Mouse (Mus musculus) cerebellum, postnatal 25 days (tissue): ENCODE measurements around the gene Gm10577.

Experiments
- DNase-seq, 2 experiments: peaks; one replicate each; pipeline ENCODE4 v3.0.0; 2021; ENCODE audit warnings: mixed read lengths in 2 of 2

Gm10577 gene

DNA sequence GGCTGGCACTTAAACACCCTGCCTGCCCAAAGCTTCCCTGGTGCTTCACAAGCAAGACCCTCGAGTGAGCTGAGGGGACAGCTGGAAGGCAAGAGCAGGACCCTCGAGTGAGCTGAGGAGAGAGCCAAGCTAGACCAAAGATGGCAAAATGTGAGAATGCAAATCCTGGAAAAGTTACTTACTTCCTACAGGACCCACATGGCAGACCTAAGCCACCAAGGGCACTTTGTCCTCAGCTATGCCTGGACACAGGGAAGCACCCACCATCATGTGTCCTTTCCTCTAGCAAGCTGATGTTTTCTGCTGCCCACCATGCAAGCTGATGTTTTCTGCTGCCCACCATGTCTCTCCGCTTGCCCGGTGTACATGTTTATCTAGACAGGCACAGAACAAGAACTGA is at the start of gene Gm10577:
TSS of gene Gm10577 (minus strand) at position 101 of the 400 bp plus-strand sequence.
- no peak for DNase-seq

DNA sequence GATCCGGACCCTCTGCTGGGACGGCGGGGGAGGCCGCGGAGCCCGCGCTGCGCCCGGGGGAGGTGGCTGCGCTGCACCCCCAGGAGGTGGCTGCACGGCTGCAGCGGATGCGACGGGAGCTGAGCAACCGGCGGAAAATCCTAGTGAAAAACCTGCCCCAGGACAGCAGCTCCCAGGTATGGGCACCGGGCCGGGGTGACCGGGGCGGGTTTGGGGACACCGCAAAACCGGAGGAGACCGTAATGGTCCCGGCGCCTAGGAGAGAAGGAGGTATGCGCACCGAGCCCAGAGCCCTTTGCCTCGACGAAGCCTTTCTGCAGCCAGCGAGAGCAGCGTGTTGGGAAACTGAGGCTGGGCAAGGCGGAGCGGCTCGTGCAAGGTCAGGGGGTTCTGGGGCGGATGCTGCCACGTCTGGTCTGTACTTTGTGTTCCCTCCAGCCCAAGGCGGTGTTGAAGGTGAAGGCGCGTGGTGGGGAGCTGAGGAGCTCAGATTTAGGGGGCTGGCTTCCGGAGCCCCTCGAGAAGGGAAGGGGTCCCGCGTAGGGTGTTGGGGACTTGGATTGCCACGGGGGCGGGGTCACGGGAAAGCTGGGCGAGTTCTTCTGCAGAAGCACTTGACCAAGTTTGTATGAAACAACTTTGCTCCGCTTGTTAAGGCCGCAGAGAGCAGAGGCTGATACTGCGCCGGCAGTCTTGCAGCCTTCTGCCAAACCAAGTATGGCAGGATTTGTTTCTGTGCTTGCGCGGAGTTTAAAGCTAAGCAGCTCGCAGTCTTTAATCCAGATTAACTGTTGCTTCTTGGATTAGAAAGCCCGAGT is 48.9 kb upstream of the Gm10577 start:
- DNase-seq: peak in 1 of 2 experiments; percentile 50

DNA sequence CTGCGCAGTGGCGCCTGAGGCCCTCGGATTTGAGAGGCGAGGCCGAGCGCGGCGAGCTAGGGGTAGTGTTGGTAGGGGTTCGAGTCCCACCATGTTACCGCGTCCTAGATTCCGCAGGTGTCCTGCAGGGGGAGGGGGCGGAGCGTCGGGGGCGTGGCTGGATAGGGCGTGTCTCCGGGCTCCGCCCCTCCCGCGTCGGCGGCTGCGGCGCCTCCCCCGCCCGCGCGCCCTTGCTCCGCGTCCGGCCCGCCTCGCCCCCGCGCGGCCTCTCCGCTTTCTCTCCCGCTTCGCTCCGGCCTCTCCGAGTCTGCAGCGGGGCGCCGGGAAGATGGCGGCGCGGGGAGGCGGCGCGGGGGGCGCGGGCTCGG is 48.3 kb upstream of the Gm10577 start, which contains the start of gene Raver2:
TSS of gene Raver2 (plus strand) at position 198 of the 368 bp plus-strand sequence.
- DNase-seq: peak; percentile 68 to 85

DNA sequence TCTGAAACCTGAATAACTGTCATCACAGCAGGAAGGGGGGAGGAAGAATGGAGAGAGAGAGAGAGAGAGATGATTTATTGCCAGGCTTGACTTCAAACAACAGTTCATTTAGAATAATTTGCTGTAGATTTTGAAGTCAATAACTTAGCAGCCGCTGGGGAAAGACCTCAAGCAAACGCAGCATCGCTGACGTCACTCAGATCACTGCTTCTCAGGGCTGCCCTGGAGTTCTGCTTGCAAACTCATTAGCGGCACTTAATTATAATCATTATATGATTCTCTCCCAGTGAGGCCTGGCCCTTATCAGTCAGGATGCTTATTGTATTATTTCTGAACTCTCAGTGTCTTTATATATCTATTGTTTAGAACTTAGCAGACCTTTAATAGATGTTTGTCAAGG is 45.9 kb upstream of the Gm10577 start:
- DNase-seq: no peak

DNA sequence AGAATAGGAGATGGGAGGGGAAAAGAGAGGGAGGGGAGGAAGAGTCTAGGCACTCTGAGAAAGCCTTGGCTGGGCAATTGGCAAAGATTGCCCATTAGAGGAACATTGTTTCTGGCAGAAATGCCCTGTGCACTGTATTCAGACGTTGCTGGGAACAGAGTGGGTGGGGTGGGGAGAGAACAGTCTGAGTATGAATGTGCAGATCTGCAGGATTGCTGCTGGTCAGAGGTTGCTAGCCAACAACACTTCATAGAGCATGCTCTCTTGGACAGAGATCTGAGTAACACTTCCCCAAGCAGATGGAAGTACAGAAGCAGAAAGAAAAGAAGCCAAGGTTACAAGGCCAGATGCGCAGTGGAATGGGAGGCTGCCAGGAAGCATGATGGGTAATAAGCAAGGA is 41.6 kb upstream of the Gm10577 start:
- DNase-seq: no peak

DNA sequence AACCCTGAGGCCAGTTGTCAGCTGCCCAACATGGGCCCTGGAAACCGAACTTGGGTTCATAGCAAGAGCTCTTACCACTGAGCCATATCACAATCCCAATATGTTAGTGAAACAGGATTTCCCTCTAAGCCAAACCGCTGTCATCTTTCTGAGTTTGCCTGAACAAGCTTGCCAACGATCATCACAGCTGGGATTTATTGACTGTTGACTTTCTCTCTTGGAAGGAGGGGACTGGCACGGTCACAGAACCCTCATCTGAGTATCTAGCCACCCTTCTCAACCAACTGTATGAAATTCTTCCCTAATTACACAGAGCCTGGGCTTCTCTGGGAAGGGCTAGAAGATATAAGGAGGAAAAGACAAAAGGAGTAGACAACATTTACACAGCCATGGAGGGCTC is 26.1 kb upstream of the Gm10577 start:
- DNase-seq: no peak

DNA sequence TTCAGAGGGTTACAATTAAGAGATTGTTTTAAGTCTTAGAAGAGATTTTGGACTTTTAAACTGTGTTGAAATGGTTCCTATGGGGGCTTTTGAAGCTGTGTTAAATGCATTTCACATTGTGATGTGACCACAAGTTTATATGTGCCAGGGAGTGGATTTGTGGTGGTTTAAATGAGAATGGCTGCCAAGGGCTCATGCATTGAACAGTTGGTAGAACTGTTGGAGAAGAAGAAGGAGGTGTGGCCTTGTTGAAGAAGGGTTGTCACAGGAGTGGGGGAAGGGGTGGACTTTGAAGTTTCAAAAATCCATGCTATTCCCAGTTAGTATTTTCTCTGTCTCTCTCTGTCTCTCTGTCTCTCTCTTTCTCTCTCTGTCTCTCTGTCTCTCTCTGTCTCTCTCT is 23.7 kb upstream of the Gm10577 start:
- DNase-seq: no peak

DNA sequence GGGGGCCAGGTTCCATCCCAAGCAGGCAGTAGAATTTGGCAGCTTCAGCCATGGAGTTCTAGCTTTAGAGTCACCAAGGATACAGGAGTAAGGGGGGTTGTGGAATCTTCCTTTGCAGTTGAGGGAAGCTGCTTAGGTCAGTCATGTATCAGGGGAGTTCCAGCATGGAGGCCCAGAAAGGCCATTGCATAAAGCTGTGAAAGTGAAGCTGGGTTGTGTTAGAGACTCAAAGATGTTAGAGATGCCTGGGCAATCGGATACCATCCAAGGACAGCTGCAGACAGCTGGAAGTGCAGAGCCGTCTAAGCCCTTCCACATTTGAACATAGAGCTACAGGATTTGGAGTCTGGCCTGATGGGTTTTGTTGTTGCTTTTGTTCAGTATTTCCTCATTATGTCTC is 23.2 kb upstream of the Gm10577 start:
- DNase-seq: no peak

DNA sequence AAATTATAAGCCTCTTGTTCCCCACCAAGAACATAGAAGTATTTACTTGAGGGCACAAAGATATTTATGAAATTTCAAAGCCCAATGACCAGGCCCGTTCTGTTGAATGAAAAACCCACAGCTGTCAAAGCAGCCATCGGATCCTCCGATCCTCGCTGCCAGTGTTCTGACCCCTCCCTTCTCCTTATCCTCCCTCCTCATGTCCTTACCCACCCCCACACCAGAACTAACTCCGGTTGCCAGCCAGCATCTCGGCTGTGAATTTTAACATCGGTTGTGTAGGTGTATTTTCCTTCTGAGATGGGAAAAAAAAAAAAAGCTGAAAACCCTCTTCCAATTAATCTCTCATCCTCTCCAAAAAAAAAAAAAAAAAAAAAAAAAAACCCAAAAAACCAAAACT is 16.7 kb upstream of the Gm10577 start:
- no peak for DNase-seq

DNA sequence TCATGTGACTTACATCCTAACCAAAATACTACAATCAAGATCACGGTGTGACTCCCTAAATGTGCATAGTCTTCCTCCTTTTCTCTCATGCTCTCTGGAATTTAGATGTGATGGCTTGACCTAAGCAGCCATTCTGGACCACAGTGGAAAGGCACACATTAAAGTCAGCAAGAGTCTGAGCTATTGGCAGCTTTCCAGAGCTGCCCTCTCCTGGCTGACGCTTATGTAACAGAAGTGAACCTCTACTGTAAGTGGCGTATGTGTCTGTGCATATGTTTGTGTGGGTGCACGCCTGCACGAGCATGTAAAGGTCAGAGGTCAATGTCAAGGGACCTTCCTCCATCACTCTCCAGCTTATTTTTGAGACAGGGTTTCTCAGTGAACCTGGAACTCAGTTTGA is 14.6 kb upstream of the Gm10577 start:
- no peak for DNase-seq

DNA sequence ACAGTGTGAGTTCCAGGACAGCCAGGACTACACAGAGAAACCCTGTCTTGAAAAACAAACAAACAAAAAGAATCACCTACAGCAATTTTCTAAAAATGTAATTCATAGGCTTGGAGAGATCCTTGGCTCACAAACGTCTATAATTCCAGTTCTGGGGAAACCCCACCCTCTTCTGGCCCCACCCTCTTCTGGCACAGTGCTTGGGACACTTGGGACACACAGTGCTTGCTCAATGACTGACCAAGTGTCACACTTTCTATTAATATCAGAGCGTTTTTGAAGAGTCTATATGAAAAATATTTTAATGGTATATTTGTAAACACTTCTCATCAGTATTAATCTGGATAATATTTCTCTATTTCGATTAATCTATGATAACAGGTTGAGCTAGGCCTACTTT is 12.6 kb upstream of the Gm10577 start:
- DNase-seq: no peak

DNA sequence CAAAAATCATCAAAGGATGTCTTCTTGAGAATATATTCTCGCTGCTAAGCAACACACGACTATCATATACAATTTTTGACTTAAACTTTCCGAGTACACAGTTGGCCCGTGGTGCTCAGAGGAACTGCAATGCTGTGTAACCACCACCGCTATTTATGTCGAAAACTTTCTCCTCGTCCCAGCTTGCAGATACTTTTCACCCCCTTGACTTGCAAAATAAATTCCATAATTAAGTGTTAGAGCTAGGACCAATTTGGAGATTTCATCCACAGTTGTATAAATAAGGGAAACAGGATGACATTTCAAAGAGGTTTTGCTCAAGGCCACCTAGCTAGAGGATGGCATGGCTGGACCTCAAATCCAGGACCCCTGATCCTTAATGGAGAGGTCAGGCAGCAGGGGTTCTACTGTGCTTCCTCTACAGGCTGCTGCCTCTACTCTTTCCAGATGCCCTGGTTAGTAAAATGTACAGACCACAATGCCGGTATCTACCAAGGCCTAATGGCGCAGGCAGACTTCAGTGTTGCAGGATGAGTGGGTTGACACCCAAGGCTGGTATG is 7.4 kb upstream of the Gm10577 start:
- no peak for DNase-seq

DNA sequence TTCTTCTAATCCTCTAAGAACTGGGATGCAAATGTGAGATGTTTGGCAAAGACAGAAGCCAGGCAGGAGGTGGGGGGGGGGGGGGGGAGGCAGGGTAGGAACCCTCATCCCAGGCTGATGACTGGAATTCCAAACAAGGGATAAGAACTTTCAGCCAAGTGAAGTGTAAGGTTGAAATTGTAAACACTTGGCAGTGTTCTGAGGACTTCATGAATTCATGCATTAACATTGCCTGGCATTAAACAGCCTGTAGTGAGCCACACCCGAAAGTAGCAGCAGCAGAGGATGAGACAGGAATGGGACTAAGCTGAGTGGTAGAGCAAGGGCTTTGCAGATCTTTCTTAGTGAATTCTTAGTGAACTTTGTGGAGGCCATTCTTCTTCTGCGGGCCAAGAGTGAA is 6.5 kb upstream of the Gm10577 start:
- DNase-seq: no peak

DNA sequence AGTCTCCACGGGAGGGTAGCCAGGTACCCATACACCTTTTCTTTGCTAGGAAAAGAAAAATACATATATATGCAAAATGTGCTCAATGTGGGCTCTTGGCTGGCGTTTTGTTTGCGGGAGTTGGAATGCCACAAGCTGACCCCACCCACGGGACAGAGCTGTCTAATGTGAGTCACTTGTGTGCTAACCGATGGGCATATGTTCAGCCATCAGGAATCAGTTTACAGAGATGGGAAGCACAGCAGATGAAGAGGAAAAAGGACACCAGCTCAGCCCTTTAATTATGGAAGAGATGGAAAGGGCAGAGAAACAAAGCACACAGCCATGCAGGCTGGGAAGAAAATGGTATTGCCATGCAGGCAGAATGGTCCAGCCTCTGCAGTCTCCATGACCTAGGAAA is 6.1 kb upstream of the Gm10577 start:
- no peak for DNase-seq

DNA sequence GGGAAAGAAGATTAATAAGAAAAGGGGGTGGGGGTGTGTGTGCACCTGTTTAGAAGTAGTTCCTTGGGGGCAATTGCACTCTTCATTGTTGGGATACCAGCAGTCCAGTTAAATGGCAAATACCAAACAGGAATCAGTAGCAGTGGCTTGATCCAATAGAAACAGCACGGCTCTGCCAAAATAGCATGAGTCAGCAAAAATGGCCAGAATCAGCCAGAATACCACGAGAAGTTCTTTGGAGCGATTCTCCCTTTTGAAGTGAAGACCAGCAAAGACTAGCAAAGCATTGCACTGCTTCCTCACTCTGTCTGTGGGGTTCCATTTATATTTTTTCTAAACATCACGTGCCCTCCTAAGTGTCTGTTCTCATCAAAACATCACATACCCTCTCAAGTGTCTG is 2.7 kb downstream of the Gm10577 start:
- no peak for DNase-seq

DNA sequence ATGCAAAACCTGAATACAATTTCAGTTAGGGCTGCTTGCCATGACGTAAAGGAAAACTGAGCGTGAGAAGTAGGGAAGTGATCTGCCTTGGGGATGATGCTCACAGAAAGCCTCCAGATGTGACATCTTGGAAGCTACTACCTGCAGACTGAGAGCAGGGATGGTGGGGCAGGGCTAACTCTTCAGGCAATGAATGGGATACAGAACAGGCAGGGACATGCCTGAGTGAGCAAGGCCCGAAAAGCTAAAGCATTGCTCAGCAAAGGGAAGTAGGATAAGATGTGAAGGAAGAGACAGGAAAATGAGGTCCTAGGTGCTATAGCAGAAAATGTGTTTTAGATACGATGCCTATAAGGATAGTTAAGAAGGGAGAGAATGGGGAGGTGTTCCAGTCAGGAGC is 11.4 kb downstream of the Gm10577 start:
- no peak for DNase-seq

DNA sequence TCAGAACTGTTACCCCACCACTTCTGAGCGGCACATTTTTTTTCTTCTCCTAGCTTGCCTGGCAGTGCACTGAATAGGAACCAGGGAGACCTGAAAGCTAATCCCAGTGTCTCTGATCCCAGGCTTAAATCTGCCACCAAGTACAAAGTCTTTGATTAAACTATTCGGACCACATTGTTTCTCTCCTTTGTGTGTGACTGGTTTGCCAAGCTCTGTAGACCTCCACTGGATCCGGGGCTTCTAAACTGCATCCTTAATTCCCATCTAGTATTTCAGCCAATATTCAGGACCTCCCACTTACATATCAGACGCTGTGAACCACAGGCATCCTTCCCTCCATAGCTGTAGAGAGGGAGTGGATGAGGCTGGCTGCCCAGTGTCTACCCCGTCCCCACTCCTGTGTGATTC is 12.1 kb downstream of the Gm10577 start:
- DNase-seq: no peak

DNA sequence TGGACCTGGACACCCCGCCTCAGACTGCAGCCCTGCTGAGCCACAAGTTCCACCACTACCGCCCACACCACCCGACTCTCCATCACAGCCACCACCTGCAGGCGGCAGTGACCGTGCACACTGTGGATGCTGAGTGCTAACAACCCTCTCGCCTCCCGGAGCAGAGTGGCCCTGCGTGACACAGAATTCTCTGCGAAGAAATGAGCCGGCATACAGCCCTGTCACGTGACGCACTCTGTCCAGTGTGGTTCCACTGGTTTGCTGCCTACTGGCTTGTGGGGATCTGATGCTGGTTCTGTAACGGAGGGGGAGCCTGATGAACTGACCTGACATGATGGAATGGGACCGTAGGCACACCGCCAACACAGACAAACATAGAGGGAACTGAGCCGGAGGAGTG is 17.5 kb downstream of the Gm10577 start:
- no peak for DNase-seq

DNA sequence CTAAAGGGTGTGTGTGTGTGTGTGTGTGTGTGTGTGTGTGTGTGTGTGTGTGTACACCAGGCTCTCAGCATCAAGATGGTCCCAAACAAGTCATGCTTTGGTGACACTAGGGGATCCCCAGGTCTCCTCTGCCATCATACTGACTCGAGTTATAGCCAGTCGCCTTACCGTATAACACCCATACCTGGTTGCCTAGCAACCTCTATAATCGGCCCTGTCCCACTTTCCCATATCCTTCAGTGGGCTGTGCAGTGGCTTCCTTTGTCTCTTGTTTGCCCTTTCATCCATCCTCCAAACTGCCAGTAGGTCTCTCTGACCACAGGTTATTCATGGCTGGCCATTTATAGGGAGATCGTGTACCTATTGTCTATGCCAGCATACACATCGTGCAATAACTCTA is 19.4 kb downstream of the Gm10577 start:
- DNase-seq: no peak

DNA sequence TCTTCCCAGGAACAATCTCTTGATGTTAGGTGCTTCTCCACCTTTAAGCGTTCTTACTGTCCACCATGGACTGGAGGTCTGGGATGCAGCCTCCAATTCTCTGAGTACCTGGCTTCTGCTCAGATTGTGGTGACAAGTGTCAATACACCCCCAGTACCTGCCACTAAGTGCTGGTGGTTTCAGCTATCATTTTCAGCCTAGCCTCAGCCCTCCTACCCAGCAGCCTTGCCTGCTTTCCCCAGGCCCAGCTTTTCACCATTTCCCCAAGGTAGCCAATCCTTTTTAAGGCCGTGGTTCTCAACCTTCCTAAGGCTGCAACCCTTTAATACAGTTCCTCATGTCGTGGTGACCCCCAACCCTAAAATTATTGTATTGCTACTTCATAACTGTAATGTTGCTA is 19.9 kb downstream of the Gm10577 start:
- no peak for DNase-seq

DNA sequence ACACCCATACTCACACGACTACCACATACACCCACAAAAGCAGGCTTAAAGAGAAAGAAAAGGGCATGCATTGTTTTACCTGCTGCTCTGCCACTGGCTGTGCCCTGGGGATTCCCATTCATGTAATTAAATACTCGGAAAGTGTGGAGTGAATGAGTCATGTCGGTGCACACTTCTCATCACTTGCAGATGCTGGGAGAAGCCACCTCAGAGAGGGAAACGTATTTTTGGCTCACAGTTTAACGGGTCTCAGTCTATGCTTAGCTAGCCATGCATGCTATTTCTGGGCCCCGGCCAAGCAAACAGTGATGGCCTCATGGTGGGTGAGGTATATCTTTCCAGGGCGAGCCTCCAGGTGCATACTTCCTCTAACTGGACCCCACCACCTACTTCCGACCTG is 21.6 kb downstream of the Gm10577 start:
- no peak for DNase-seq

DNA sequence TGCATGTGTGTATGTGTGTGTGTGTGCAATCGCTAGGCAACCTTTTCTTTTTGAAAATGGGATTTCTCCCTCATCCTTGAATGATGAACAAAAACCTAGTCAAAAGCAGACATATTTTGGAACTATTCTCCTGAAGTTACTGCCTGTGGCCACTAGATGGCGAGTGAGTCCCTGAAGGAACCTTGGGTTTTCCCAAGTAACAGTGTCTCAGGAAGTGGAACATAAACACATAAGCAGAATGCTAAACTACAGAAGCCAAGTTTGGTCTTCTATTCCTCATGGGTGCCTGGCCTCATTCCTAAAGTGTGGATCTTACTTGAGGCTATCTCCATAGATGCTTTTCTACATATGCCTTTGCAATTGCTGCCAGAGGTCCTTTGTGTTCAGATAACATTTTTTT is 22.4 kb downstream of the Gm10577 start:
- DNase-seq: peak; percentile 48 to 73

DNA sequence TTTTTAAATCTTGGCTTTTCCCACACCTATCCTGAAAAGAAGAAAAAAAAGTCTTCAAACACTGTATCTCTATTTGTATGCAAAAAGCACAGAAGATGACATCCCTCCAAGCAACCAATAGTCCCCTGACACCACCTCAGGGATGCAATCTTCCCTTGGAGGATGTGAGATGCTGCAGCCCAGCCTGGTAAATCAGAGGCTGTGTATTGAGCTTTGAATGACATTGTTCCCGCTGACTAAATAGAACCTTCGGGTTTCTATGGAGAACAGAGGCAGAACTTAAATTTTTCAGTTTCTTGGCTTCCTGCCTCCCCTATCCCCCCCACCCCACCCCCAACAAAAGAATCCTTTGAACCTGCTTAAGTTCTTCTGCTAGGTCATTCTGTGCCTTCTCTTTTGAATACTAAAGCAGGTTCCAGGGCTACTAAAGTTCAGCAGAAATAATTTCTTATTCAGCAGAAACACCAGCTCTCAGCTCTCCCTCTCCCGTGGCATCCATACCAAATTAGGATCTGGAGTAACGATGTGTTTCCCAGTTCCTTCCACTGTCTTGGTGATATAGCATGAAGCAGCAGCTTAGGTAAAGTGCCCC is 24.3 kb downstream of the Gm10577 start:
- DNase-seq: no peak

DNA sequence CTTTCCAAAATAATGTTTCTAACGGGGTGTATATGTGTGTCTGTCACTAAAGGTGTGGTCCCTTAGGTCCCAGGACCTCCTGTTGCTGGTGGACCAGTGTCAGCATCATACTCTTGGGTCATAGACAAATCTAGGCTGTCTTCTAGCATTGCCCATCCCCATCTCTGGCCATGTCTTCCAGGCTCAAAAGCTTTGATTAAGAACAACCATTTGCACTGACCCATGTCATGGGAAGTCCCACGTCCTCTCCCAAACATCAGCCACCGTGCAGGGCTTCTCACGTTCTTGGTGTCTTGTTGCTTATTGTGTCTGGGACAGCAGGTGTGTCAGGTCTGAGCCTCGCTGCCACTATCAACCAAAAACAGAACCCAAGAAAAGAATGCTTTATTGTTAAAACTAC is 24.9 kb downstream of the Gm10577 start:
- no peak for DNase-seq
